Mouse (Mus musculus) intestine, postnatal 0 days (tissue): ENCODE data around the gene Ablim1. TPM values are rescaled to one million over a fixed set of nuclear protein-coding genes. Genes with fewer than 3 reads are reported as not detected.

Experiments used
- ATAC-seq: fragments of 200-750 bp; cut with Nextera tagmentation; 2 replicates; pipeline ENCODE4 v1.8.0; 2017; ENCODE audit warnings: mild to moderate bottlenecking, moderate TSS enrichment, moderate library complexity
- H3K27ac ChIP-seq: fragments of 300-500 bp; sonication (generic); 2 replicates; pipeline ENCODE4 v1.5.1; 2014; ENCODE audit warnings: mild to moderate bottlenecking, low read depth, low read length, moderate library complexity
- H3K27me3 ChIP-seq: fragments of 300-500 bp; sonication (generic); replicated peaks from 2 replicates; pipeline ENCODE4 v1.6.1; 2014; ENCODE audit warnings: low read length, mixed read lengths; ENCODE audit not compliant: control insufficient read depth, insufficient read depth
- H3K36me3 ChIP-seq: fragments of 300-500 bp; sonication (generic); 2 replicates; pipeline ENCODE4 v1.6.1; 2014; ENCODE audit warnings: mild to moderate bottlenecking, moderate library complexity; ENCODE audit not compliant: control insufficient read depth, insufficient read depth
- H3K4me1 ChIP-seq: fragments of 300-500 bp; sonication (generic); replicated peaks from 2 replicates; pipeline ENCODE4 v1.6.1; 2014; ENCODE audit warnings: antibody characterized with exemption, low read length, mixed read lengths; ENCODE audit not compliant: control insufficient read depth, insufficient read depth
- H3K4me2 ChIP-seq: fragments of 300-500 bp; sonication (generic); replicated peaks from 2 replicates; pipeline ENCODE4 v1.6.1; 2014; ENCODE audit warnings: low read depth, mild to moderate bottlenecking, moderate library complexity
- H3K4me3 ChIP-seq: fragments of 300-500 bp; sonication (generic); 2 replicates; pipeline ENCODE4 v1.5.1; 2014; ENCODE audit warnings: low read depth, low read length
- H3K9ac ChIP-seq: fragments of 300-500 bp; sonication (generic); 2 replicates; pipeline ENCODE4 v1.6.1; 2014; ENCODE audit warnings: mild to moderate bottlenecking, low read depth, low read length
- H3K9me3 ChIP-seq: fragments of 300-500 bp; sonication (generic); 2 replicates; pipeline ENCODE4 v1.6.1; 2016; ENCODE audit warnings: mixed run types; ENCODE audit not compliant: control insufficient read depth
- CTCF ChIP-seq: sonication (generic); IDR thresholded peaks from 2 replicates; pipeline ENCODE4 v1.5.1; 2016; ENCODE audit warnings: low read depth, mild to moderate bottlenecking, control low read depth, antibody characterized with exemption, moderate library complexity
- WGBS: fragments of 180-500 bp; shearing (Covaris S2); extraction: QIAGEN DNeasy Blood & Tissue Kit; methylation state at CpG from one replicate; pipeline ENCODE4 v1.1.7; 2014; 5-methylcytosine and 5-hydroxymethylcytosine counted together
- polyA plus RNA-seq: library from polyadenylated mRNA; unstranded; fragments of >200 nt; fragmentation: Nextera tagmentation; extraction: Ambion mirVana; gene quantifications from 2 replicates; pipeline ENCODE4 v1.2.1, GENCODE M21; 2015

The Ablim1 gene
- polyA plus RNA-seq, 1 experiment from 2014 or later: 24.4 TPM

- WGBS: 35% methylated on average over 4 of the region's 4 CpGs
- Histone ChIP-seq H3K4me2 (no peak overlapping the region), H3K9ac (no peak overlapping the region), H3K9me3 (no peaks in the 10 kb centered on the region), H3K4me3 (no peak overlapping the region), H3K27ac (no peak overlapping the region), H3K27me3 (no peaks in the 10 kb centered on the region), H3K4me1 (peaks cover 3% of the 10 kb centered on the region; the same call in 1 of the 2 replicates), H3K36me3 (no peaks in the 10 kb centered on the region)
- ATAC-seq: no peak
- no peak for TF ChIP-seq CTCF
Observed at GRCm38 (mm10) chr19:56998331-56998730, 316.4 kb downstream of the Ablim1 start.

DNA sequence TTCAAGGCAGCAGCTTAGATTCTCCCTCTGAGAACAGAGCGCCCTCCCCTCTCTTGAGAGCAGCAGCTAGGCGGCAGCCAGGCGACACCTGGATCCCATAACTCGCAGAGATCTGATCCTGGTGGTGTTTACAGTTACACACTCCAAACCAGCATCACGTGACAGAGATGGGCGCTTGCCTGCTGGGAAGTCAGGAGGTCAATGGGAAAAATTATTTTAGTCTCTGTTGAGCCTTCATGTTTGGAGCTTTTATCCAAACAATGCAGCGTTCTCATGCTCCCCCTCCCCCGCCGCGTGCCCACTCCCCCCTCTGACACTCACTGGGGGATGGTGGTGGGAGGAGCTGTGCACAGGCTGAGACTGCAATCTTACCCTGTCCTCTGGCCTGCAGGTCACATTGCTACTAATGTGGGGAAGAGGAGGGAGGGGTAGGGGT lies 317.5 kb downstream of the Ablim1 start:
- H3K27ac ChIP-seq: no peak overlapping the region
- 8% methylated on average over 10 of the region's 10 CpGs for WGBS
- H3K4me3 ChIP-seq: no peak overlapping the region
- no peaks in the 10 kb centered on the region for H3K9me3 ChIP-seq
- ATAC-seq: peak; percentile 58; the same call in 1 of the 2 replicates
- H3K4me1 ChIP-seq: peaks cover 3% of the 10 kb centered on the region; the same call in 1 of the 2 replicates
- TF ChIP-seq CTCF: peak; percentile 42
- no peaks in the 10 kb centered on the region for H3K27me3 ChIP-seq
- H3K9ac ChIP-seq: no peak overlapping the region
- 0 out of 2 replicates have a peak overlapping the region, but pooled peaks have one; percentile 1 for H3K4me2 ChIP-seq
- H3K36me3 ChIP-seq: no peaks in the 10 kb centered on the region

DNA sequence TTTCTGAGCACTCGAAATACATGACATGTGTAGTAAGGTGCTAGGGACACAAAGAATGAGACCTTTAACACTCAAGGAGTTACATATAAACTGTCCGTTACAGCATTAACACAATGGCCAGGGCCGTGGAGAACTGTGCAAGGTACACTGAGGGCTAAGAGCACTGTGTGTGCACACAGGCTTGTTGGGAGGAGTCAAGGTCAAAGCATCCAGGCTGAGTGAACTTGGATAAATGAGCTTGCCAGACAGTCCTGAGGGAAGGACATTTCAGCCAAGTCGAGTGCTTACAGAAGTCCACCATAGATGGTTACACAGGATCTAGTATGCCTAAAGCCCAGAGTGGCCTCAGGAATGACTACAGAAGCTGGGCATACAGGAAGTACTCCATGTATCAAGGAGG lies 319.3 kb downstream of the Ablim1 start:
- Histone ChIP-seq H3K9me3 (no peaks in the 10 kb centered on the region), H3K4me2 (no peak overlapping the region), H3K4me3 (no peak overlapping the region), H3K27me3 (no peaks in the 10 kb centered on the region), H3K36me3 (no peaks in the 10 kb centered on the region), H3K27ac (no peak overlapping the region), H3K4me1 (peaks cover 6% of the 10 kb centered on the region; the same call in 1 of the 2 replicates), H3K9ac (no peak overlapping the region)
- 80% methylated on average over 4 of the region's 4 CpGs for WGBS
- TF ChIP-seq CTCF: no peak
- ATAC-seq: no peak

DNA sequence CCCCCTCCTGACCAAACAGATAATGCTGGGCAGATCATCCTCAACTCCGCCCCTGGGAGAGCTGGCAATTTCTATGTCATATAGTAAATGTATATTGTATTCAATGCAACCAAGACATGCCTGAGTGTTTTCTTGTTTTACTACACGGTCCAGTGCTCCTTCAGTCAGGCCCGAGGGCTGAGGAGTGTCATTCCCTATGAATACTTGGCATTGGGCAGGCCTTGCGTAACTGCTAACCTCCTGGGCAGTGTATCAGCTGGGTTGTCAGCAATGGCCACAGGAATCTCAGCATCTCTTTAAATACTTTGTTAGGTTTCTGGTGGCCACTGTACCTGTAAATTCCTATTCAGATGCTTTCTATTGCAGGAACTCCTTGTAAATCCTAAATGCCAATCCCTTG lies 320.1 kb downstream of the Ablim1 start:
- WGBS: 77% methylated on average over 4 of the region's 4 CpGs
- no peaks in the 10 kb centered on the region for H3K27me3 ChIP-seq
- no peak for ATAC-seq
- no peak overlapping the region for H3K9ac ChIP-seq
- no peak overlapping the region for H3K27ac ChIP-seq
- no peak overlapping the region for H3K4me3 ChIP-seq
- TF ChIP-seq CTCF: no peak
- peaks cover 7% of the 10 kb centered on the region; the same call in 1 of the 2 replicates for H3K4me1 ChIP-seq
- no peaks in the 10 kb centered on the region for H3K9me3 ChIP-seq
- H3K36me3 ChIP-seq: no peaks in the 10 kb centered on the region
- H3K4me2 ChIP-seq: no peak overlapping the region

GRCm38 (mm10) chr19:56993763-56994162 lies 321.0 kb downstream of the Ablim1 start:
- Histone ChIP-seq H3K9me3 (no peaks in the 10 kb centered on the region), H3K4me3 (no peak overlapping the region), H3K27me3 (no peaks in the 10 kb centered on the region), H3K36me3 (no peaks in the 10 kb centered on the region), H3K4me1 (peaks cover 8% of the 10 kb centered on the region; the same call in 1 of the 2 replicates), H3K9ac (no peak overlapping the region), H3K4me2 (no peak overlapping the region), H3K27ac (no peak overlapping the region)
- no peak for TF ChIP-seq CTCF
- WGBS: 74% methylated on average over 4 of the region's 4 CpGs
- no peak for ATAC-seq

GRCm38 (mm10) chr19:56992978-56993545 lies 321.7 kb downstream of the Ablim1 start:
- Histone ChIP-seq H3K4me1 (peaks cover 8% of the 10 kb centered on the region; the same call in 1 of the 2 replicates), H3K4me2 (no peak overlapping the region), H3K4me3 (no peak overlapping the region), H3K27ac (no peak overlapping the region), H3K9me3 (no peaks in the 10 kb centered on the region), H3K27me3 (no peaks in the 10 kb centered on the region), H3K36me3 (no peaks in the 10 kb centered on the region), H3K9ac (no peak overlapping the region)
- WGBS: 65% methylated on average over 8 of the region's 8 CpGs
- no peak for ATAC-seq
- TF ChIP-seq CTCF: no peak
